Mouse (Mus musculus): ENCODE data around the gene Krt33b. TPM values are rescaled to one million over a fixed set of nuclear protein-coding genes. Genes with fewer than 3 reads are reported as not detected.
A peak's percentile ranks its signal among the peaks of the same experiment; 100 is the strongest.

Krt33b gene
- polyA plus RNA-seq, 1 experiment from 2014 or later, result not detected

- H3K36me3 ChIP-seq (ENCODE audit: insufficient read depth, low read length), result no peaks in the 10 kb centered on the region
- H3K4me2 ChIP-seq (ENCODE audit: low read length), result no peak overlapping the region
- H3K9me3 ChIP-seq (replicated peaks; ENCODE audit: low read length), result no peaks in the 10 kb centered on the region
- H3K9ac ChIP-seq (ENCODE audit: low read depth, low read length), result no peak overlapping the region
- no peak for ATAC-seq (replicated peaks; ENCODE audit: low FRiP score, low read depth)
- H3K27me3 ChIP-seq (ENCODE audit: insufficient read depth, low read length), result no peaks in the 10 kb centered on the region
- no peak overlapping the region for H3K27ac ChIP-seq
- H3K4me3 ChIP-seq (replicated peaks; ENCODE audit: low read depth, low read length), result no peak overlapping the region
- H3K4me1 ChIP-seq (replicated peaks; ENCODE audit: insufficient read depth, low read length), result 0 out of 2 replicates have a peak, but pooled peaks cover 3% of the 10 kb centered on the region
- WGBS, result 29% methylated on average over 4 of the region's 4 CpGs
- no peak for TF ChIP-seq CTCF (IDR thresholded peaks at IDR 0.05; ENCODE audit: low read depth)
- no peak for DNase-seq (ENCODE audit: low spot score)
Observed at GRCm38 (mm10) chr11:99994384-99994661, 35.3 kb downstream of the Krt33b start.

GRCm38 (mm10) chr11:99993620-99994383 is 35.9 kb downstream of the Krt33b start, which contains the start of gene Krtap17-1:
Krtap17-1 (minus strand) TSS chr11:99993994.
- ATAC-seq (replicated peaks; ENCODE audit: low FRiP score, low read depth) (no peak), DNase-seq (ENCODE audit: low spot score) (peak; percentile 9)
- Histone ChIP-seq H3K27ac (no peak within 1 kb of the TSS), H3K4me3 (replicated peaks; ENCODE audit: low read depth, low read length) (no peak within 1 kb of the TSS), H3K4me1 (replicated peaks; ENCODE audit: insufficient read depth, low read length) (0 out of 2 replicates have a peak, but pooled peaks cover 3% of the 10 kb centered on the region), H3K27me3 (ENCODE audit: insufficient read depth, low read length) (no peaks in the 10 kb centered on the region), H3K4me2 (ENCODE audit: low read length) (peak within 1 kb of the TSS; percentile 15; the same call in 1 of the 2 replicates), H3K9me3 (replicated peaks; ENCODE audit: low read length) (no peaks in the 10 kb centered on the region), H3K9ac (ENCODE audit: low read depth, low read length) (no peak within 1 kb of the TSS), H3K36me3 (ENCODE audit: insufficient read depth, low read length) (no peaks in the 10 kb centered on the region)
- TF ChIP-seq CTCF (IDR thresholded peaks at IDR 0.05; ENCODE audit: low read depth), result no peak
- whole genome bisulfite sequencing, result 11% methylated on average over 26 of the region's 26 CpGs

- Histone ChIP-seq H3K4me3 (replicated peaks; ENCODE audit: low read depth, low read length) (no peak overlapping the region), H3K27me3 (ENCODE audit: insufficient read depth, low read length) (no peaks in the 10 kb centered on the region), H3K9me3 (replicated peaks; ENCODE audit: low read length) (no peaks in the 10 kb centered on the region), H3K4me1 (replicated peaks; ENCODE audit: insufficient read depth, low read length) (0 out of 2 replicates have a peak, but pooled peaks cover 3% of the 10 kb centered on the region), H3K27ac (no peak overlapping the region), H3K4me2 (ENCODE audit: low read length) (no peak overlapping the region), H3K9ac (ENCODE audit: low read depth, low read length) (no peak overlapping the region), H3K36me3 (ENCODE audit: insufficient read depth, low read length) (no peaks in the 10 kb centered on the region)
- ATAC-seq (replicated peaks; ENCODE audit: low FRiP score, low read depth) (no peak), DNase-seq (ENCODE audit: low spot score) (no peak)
- no peak for TF ChIP-seq CTCF (IDR thresholded peaks at IDR 0.05; ENCODE audit: low read depth)
- 81% methylated on average over 3 of the region's 3 CpGs for WGBS
Observed at GRCm38 (mm10) chr11:99990571-99990970, 39.1 kb downstream of the Krt33b start.

- no peak overlapping the region for H3K9ac ChIP-seq (ENCODE audit: low read depth, low read length)
- TF ChIP-seq CTCF (IDR thresholded peaks at IDR 0.05; ENCODE audit: low read depth), result no peak
- H3K36me3 ChIP-seq (ENCODE audit: insufficient read depth, low read length), result no peaks in the 10 kb centered on the region
- 0 out of 2 replicates have a peak, but pooled peaks cover 3% of the 10 kb centered on the region for H3K4me1 ChIP-seq (replicated peaks; ENCODE audit: insufficient read depth, low read length)
- no peaks in the 10 kb centered on the region for H3K27me3 ChIP-seq (ENCODE audit: insufficient read depth, low read length)
- DNase-seq (ENCODE audit: low spot score) (no peak), ATAC-seq (replicated peaks; ENCODE audit: low FRiP score, low read depth) (no peak)
- no peak overlapping the region for H3K27ac ChIP-seq
- H3K4me3 ChIP-seq (replicated peaks; ENCODE audit: low read depth, low read length), result no peak overlapping the region
- 80% methylated on average over 6 of the region's 6 CpGs for WGBS
- no peak overlapping the region for H3K4me2 ChIP-seq (ENCODE audit: low read length)
- no peaks in the 10 kb centered on the region for H3K9me3 ChIP-seq (replicated peaks; ENCODE audit: low read length)
Observed at GRCm38 (mm10) chr11:99989881-99990405, 39.7 kb downstream of the Krt33b start.

GRCm38 (mm10) chr11:99988530-99988929 is 41.1 kb downstream of the Krt33b start:
- H3K4me3 ChIP-seq (replicated peaks; ENCODE audit: low read depth, low read length), result no peak overlapping the region
- no peaks in the 10 kb centered on the region for H3K9me3 ChIP-seq (replicated peaks; ENCODE audit: low read length)
- 0 out of 2 replicates have a peak, but pooled peaks cover under 1% of the 10 kb centered on the region for H3K4me1 ChIP-seq (replicated peaks; ENCODE audit: insufficient read depth, low read length)
- no peak for TF ChIP-seq CTCF (IDR thresholded peaks at IDR 0.05; ENCODE audit: low read depth)
- no peak overlapping the region for H3K27ac ChIP-seq
- DNase-seq (ENCODE audit: low spot score), result no peak
- no peak overlapping the region for H3K9ac ChIP-seq (ENCODE audit: low read depth, low read length)
- H3K36me3 ChIP-seq (ENCODE audit: insufficient read depth, low read length), result no peaks in the 10 kb centered on the region
- H3K4me2 ChIP-seq (ENCODE audit: low read length), result no peak overlapping the region
- H3K27me3 ChIP-seq (ENCODE audit: insufficient read depth, low read length), result no peaks in the 10 kb centered on the region
- ATAC-seq (replicated peaks; ENCODE audit: low FRiP score, low read depth), result no peak
- 92% methylated on average over 3 of the region's 3 CpGs for WGBS

- Histone ChIP-seq H3K4me2 (ENCODE audit: low read length) (no peak within 1 kb of the TSS), H3K4me1 (replicated peaks; ENCODE audit: insufficient read depth, low read length) (no peaks in the 10 kb centered on the region), H3K27me3 (ENCODE audit: insufficient read depth, low read length) (no peaks in the 10 kb centered on the region), H3K9ac (ENCODE audit: low read depth, low read length) (no peak within 1 kb of the TSS), H3K36me3 (ENCODE audit: insufficient read depth, low read length) (no peaks in the 10 kb centered on the region), H3K9me3 (replicated peaks; ENCODE audit: low read length) (no peaks in the 10 kb centered on the region), H3K27ac (no peak within 1 kb of the TSS), H3K4me3 (replicated peaks; ENCODE audit: low read depth, low read length) (no peak within 1 kb of the TSS)
- ATAC-seq (replicated peaks; ENCODE audit: low FRiP score, low read depth) (no peak), DNase-seq (ENCODE audit: low spot score) (no peak)
- TF ChIP-seq CTCF (IDR thresholded peaks at IDR 0.05; ENCODE audit: low read depth), result no peak
- WGBS, result 44% methylated on average over 8 of the region's 8 CpGs
Observed at GRCm38 (mm10) chr11:99986180-99986647, 43.5 kb downstream of the Krt33b start, which contains the start of gene Krtap16-1. Krtap16-1 (minus strand) TSS chr11:99986597.
